Mouse (Mus musculus): ENCODE results near the gene Itsn1. TPM values are rescaled to one million over a fixed set of nuclear protein-coding genes. Genes with fewer than 3 reads are reported as not detected.

The Itsn1 gene
- total RNA-seq, 2 experiments from 2014 or later: 49.7 to 69.7 TPM

DNA sequence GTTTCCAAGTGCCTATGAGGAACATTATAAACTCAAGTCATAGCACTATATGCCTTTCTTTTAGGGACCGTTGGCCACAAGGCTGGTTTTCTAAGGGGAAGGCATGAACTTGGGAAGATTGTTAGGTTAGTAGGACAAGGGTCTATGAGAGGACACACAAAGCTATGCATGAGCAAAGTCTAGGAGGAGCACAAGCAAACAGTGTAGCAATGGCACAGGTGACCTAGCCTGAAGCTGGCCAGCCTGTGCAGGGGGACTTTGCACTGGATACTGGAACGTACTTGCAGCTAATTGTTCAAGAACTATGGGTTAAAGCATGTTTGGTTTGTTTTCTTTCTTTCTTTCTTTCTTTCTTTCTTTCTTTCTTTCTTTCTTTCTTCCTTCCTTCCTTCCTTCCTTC, 66.0 kb downstream of the Itsn1 start:
- DNase-seq: no peak
- intact Hi-C loops (cut with DNase I): no loop called here

DNA sequence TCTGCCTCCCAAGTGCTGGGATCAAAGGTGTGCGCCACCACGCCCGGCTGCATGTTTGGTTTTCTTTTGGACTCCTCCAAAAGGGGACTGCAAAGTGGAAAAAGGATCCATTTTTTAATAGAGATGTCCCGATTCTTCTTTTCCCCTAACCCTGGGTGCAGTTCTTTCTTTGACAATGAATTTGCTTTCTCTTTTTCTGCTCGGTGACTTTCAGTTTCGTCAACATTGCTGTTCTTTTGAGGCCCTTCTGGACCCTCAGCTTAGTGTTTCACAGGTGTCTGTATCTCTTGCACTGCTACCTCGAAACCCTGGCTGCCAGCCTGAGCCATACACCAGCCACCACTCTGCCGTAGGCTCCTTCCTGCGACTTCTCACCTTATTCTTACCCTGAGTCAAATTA, 66.5 kb downstream of the Itsn1 start:
- DNase-seq: no peak
- intact Hi-C loops (cut with DNase I): no loop called here

DNA sequence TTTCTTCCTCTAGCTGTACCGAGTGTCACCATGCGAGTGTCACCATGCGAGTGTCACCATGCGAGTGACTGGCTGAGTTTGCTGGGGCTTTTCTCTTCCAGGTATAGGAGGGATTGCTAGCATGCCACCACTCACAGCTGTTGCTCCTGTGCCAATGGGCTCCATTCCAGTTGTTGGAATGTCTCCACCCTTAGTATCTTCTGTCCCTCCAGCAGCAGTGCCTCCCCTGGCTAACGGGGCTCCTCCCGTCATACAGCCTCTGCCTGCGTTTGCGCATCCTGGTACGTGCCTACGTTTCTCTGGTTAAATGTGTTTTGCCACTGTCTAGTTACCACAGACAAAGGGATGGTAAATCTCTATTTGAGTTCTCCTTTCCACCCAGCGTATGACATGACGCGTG, 72.3 kb downstream of the Itsn1 start:
- intact Hi-C loops (cut with DNase I): loop anchor here (5.0 kb wide), 2 partner anchors 34 to 69 kb away; no protein-coding TSS in a partner anchor
- DNase-seq: peak in 1 of 2 experiments; percentile 20

DNA sequence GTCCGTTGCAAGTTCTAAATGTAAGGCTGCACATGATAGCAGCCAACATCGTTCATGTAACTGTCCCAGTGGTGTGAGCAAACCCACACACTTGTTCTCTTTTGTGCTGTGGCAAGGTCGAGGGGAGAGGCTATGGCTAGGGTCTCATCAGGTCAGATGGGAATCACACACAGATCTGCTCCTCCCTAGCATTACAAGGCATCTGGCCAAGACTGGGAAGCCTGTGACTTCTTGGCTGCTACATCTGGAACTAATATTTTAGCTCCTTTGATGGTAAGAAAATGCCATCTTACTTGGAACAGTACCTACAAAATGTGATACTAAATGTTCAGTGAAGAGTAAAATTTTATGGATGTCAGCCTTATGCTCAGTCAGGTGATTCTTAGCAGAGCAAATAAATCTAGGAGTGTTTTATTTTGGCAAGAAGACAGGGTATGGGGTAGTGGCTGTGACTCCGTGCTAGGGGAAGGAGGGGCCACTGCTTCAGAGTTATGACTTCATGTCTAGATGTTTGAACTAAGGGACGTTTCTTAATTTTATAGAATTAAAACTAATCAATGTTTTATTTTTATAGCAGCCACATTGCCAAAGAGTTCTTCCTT, 73.5 kb downstream of the Itsn1 start:
- intact Hi-C loops (cut with DNase I): loop anchor here (5.0 kb wide), 2 partner anchors 35 to 70 kb away; no protein-coding TSS in a partner anchor
- no peak for DNase-seq

DNA sequence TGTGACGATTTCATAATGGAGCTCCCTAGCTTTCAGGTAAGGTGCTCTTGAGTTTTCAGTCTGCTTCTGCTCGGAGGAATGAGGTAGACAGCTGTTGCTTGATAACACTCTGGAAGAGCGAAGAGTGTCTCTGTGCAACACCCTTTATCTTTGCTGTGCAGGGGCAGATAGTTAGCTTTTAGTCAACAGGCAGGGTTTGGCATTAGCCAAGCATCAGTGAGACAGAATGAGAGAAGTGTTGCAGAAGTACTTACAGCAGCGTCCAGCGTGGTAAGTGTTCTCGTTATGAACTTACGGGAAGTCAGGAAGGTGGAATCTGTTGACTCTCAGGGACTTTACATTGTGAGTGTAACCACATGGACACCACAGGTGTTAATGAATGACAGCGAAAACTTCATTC, 75.3 kb downstream of the Itsn1 start:
- no peak for DNase-seq
- intact Hi-C loops (cut with DNase I): loop anchor here (5.0 kb wide), 2 partner anchors 37 to 72 kb away; no protein-coding TSS in a partner anchor

DNA sequence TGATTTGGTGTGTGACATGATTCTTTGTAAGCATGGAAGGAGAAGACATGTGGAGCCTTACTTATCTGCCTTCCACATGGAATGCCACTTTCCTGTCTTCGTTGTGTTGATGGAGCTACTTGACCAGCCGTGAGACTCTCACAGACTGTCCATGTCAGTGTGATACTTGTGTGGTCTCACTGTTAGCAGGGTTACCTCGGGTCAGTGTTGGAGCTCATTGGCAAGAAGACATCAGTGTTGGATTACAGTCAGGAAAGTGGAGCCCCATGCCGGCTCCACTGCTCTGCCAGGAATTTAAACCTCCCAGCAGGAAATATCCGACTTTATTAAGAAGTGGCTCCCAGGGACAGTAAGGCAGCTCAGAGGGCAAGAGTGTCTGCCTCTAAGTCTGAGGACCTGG, 75.8 kb downstream of the Itsn1 start:
- intact Hi-C loops (cut with DNase I): loop anchor here (5.0 kb wide), 3 partner anchors 38 to 77 kb away; no protein-coding TSS in a partner anchor
- no peak for DNase-seq

DNA sequence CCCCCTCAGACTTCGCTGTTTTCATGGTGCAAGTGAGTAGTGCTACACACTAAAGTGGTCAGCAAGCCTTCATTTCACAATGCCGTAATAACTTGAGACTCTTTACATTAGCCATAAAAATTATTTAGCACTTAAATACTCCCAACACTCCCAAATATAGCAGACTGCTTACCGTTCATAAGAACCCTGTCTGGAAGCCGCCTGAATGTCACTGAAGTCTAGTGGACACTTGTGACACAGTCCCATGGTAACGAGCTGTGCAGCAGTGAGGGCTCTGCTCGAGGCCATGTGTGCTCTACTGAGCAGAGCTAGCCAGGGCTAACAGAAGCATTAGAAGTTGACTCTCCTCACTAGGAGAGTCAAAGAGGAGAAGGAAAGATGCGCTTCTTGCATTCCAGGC, 81.2 kb downstream of the Itsn1 start:
- intact Hi-C loops (cut with DNase I): no loop called here

DNA sequence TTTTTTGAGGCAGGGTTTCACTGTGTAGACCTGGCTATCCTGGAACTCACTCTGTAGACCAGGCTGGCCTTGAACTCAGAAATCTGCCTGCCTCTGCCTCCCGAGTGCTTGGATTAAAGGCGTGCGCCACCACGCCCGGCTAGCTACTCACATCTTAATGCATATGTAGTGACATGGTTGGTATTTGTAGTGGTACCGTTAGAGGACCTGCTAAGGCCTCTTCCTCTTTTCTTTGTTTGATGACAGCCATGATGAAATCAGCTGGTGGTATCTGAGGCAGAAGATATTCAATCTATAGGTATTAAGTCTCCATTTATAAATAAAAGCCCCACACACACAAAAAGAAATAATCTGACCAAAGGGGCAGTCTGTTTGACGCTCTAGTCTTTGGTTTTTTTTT, 82.3 kb downstream of the Itsn1 start:
- no peak for DNase-seq
- intact Hi-C loops (cut with DNase I): no loop called here

More for the DNA sequence above, 81.2 kb downstream of the Itsn1 start:
- no peak for DNase-seq

DNA sequence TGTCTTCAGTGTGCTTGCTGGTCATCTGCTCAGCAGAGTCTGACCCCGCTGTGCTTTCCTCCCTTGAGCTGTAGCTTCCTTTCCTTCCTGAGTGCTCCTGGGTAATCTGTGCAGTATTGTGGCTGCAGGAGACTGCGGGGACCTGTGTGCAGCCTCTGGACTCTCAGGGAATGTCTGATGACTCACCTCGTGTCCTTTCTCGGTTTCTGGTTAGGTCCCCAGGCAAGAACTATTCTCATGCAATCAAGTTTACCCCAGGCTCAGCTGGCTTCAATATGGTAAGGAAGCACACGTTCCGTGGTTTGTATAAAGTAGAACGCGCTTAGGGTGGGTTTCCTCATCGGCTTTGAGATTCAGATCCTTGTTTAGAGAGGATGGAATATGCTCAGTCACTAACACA, 82.8 kb downstream of the Itsn1 start:
- DNase-seq: no peak
- intact Hi-C loops (cut with DNase I): no loop called here

DNA sequence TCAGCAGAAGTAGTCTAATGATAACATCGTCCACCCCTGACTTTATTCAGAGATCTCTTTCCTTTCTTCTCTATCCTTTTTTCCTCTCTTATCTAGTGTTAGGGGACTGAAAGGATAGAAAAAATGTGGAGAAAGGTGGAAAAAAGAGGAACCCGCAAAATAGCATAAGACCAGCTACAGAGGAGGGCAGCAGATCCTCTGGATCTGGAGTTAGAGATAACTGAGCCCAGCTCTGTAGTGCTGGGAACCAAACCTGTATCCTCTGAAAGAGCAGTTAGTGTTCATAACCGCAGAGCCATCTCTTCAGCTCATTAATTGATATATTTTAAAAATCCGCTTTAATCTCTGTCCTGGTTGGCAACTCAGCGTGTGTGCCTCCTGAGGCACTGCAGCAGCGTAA, 84.5 kb downstream of the Itsn1 start:
- intact Hi-C loops (cut with DNase I): no loop called here

DNA sequence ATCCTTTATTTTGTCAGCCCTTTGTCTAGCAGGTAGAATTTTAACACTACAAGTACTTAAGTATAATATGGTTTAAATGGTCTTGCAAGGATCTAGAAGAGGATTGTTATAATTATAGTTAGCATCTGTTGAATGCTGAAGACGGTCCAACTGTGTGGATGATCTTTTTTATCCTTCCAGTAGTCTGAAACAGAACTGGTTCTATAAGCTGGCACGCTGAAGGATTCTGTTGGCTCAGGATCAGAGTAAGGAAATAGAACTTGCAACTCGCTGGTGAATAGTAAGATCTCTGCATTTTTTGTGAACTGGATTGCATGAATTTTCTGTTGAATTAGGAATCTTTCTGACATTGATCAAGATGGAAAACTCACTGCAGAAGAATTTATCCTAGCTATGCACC, 86.0 kb downstream of the Itsn1 start:
- intact Hi-C loops (cut with DNase I): no loop called here
- DNase-seq: no peak

More for the DNA sequence above, 84.5 kb downstream of the Itsn1 start:
- no peak for DNase-seq

DNA sequence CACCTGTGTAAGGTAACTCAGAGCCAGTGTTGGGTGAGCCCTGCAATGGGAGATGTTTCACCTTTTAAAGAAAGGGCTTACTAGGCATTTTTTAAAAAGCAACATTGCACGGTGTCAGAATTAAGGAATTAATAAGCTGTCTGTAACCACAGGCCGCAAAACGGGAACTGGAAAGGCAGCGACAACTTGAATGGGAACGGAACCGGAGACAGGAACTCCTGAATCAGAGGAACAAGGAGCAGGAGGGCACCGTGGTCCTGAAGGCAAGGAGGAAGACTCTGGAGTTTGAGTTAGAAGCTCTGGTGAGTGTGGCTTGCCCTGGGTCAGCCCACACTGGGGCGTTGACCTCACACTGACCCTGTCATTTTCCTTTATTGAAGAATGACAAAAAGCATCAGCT, 91.2 kb downstream of the Itsn1 start:
- intact Hi-C loops (cut with DNase I): no loop called here
- DNase-seq: no peak

DNA sequence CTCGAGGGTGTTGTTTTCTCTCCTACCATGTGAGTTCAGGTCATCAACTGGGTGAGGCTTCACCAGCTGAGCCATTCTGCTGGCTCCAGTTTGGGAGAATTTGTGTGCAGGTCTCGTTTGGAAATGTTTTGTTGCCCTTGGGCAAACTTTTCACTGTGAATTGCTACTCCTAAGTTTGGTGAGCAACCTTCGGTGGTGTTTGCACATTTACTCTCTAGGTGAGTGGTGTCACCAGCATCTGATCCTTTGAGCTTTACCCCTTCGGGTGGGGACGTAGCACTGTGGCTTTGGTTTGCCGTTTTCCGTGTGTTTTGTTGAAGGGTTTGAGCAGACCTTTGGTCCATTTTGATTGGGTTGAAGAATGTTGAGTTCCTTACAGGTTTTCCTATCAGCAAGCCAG, 93.2 kb downstream of the Itsn1 start:
- intact Hi-C loops (cut with DNase I): no loop called here
- no peak for DNase-seq

DNA sequence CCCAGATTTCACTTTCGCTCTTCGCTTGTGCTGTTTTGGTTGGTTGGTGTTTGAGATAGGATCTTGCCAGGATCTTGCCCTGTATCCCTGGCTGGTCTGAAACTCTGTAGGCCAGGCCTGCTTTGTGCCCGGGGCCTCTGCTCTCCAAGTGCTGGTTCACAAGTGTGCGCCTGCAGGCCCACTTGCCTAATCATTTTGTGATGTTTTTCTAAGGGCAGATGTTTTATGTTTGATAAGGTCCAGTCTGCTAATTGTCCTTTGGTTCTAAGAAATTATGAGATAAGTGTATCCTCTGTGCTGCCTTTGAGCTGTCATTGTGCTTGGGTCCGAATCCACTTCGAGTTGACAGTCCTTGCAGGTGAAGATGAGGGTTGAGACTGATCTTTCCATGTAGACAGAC, 93.7 kb downstream of the Itsn1 start:
- DNase-seq: no peak
- intact Hi-C loops (cut with DNase I): no loop called here

DNA sequence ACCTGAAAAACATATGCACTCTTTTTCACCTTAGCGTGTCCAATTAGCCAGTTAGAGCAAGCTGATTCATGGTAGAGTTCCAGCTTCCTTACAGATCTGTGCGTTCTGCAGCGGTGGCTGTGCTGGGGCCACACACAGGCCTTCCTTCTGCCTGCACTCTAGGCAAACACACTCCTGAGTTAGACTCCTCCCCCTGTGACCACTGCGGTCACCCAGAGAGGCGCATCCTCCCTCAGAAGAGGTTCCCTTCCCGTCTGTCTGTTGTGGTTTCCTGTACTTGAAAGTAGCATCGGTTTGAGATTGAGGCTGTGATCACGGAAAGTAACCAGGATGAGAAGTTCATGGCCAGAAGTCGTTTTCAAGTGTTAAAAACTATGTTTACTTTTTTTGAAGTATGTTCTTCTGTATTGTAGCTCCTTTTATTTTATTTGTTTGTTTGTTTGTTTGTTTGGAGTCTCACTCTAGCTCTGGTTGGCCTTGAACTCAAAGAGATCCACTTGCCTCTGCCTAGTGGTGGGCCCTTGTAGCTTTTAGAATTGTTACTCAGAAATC, 96.8 kb downstream of the Itsn1 start:
- no peak for DNase-seq
- intact Hi-C loops (cut with DNase I): no loop called here

DNA sequence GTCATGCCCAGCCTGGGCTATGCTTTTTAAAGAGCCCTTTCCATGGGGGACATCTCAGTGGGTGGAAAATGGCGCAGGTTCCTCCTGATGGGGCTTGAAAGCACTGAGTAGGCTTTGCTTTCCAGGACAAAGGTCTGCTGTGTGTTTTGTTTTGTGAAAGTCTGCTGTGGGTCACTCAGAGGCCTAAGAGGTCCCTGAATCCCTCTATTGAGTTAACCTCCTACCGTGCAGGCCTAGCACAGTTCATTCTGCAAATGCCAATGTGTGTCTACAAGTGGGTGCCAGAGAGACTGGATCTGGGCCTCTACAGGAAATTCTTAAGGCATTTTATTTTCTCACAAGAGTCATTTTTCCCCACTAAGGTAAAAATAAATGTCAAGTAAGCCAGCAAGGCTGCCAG, 97.8 kb downstream of the Itsn1 start:
- intact Hi-C loops (cut with DNase I): no loop called here
- no peak for DNase-seq

DNA sequence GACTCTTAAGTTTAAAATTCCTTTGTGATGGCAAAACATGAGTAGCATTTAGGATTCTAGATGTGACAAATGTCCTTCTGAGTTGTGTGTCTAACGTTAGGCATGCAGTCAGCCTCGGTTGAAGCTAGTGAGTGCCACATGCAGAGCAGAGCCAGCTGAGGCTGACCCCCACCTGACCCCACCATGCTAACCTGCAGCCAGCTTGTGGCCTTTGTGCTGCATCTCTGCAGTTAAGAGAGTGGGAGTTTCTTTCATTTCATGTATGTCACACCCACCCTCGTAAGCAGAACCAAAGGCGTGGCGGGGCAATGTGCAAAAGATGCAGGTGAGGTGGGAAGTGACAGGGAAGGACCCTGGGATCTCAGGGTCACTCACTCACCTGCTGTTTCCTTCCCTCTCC, 98.4 kb downstream of the Itsn1 start:
- intact Hi-C loops (cut with DNase I): no loop called here

DNA sequence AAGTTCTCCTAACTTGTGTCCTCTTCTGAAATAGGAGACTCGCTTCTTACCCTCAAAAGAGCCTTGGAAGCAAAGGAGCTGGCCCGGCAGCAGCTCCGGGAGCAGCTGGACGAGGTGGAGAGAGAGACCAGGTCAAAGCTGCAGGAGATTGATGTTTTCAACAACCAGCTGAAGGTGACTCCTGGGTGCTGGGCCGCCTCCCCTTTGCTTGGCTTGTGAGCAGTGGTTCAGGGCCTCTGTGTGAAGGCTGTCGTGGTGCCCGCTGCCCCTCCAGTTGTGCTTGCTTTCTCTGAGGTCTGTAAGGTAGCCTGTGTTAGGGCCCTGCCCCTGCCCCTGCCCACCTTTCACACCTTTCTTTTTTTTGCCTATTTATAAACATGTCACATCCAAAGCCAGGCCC, 99.1 kb downstream of the Itsn1 start:
- intact Hi-C loops (cut with DNase I): no loop called here

More for the DNA sequence above, 98.4 kb downstream of the Itsn1 start:
- no peak for DNase-seq

DNA sequence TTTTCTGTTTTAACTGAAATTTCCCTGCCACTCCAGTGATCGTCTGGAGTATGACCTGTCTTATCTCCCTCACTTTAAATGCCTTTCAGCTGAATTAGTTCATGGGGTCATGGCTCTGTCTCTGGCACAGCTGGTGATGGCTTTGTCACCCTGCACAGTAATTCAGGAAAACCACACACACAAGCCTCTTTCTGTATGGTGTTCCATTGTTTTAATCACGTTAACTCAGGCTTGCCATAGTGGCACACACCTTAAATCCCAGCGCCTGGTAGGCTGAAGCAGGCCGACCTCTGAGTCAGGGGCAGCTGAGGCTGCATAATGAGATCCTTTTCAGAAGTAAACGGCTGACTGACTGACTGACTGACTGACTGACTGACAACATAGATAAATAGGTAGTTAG, 99.5 kb downstream of the Itsn1 start:
- DNase-seq: no peak
- intact Hi-C loops (cut with DNase I): no loop called here

More for the DNA sequence above, 99.1 kb downstream of the Itsn1 start:
- no peak for DNase-seq

DNA sequence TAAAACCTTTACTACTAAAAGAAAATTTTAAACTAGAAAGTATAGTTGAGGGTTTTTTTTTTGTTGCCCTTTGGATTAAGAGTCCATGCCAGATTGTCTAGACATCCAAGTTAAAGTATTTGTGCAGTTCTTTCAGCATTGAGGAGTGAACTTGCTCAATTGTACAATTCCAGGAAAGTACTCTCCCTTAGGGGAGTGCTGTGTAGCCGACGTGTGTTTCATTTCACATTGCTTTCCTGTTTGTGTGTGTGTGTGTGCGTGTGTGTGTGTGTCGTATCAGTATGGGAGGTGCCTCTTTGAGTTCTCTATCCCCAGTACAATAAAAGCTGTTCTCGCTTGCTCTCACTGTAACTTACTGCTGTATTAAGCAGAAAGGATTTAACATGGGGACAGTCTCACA, 100.0 kb downstream of the Itsn1 start:
- intact Hi-C loops (cut with DNase I): no loop called here
- no peak for DNase-seq

DNA sequence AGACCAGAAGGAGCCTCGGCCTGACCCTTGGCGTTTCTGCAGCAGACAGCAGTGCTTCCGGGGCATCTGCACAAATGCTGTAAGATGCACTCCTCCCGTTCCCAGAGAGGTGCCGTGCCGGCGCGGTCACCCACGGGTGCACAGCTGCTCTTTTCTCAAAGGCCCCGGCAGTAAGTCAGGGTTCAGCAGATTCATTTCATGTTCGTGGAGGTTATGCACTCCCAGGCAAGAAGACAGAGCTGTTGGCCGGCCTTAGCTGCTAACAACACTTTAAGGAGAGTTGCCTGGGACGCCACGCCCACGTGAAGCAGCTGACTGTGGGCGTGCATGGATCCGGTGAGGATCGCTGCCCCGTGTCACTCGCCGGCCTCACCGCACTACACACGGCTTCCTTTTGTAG, 101.2 kb downstream of the Itsn1 start:
- no peak for DNase-seq
- intact Hi-C loops (cut with DNase I): no loop called here

DNA sequence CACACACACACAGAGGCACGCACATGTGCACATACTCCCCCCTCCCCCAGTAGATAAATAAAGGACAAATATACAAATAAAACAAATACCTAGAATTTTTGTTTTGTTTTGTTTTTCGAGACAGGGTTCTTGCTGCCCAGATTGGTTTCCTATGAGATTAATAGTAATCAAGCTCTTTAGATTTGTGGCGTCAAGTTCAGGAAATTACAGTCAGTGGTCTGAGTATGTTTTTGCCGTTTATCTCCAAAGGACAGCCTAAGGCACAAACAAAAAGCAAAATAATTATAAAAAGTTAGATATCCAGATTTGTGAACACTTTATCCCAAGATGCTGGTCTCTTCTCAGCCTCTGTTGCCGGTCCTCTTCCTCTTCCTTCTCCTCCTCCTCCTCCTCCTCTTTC, 104.0 kb downstream of the Itsn1 start:
- intact Hi-C loops (cut with DNase I): no loop called here

DNA sequence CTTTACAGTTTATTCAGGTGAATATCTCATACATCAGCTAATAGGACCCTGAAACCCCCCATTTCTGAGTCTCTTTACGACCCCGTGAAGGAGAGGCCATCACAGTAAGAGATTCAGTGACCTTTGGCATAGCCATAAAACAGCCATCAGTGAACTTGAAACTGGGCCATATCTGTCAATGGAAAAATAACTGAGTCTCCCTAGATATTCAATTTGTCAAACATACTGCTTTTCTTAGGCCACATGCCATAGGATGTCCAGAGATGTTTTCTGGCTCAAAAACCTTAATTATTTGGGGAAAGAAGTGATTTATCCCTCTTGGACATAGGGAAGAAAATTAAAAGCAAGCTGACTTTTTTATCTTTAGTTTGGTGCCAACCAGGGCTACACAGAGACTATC, 104.5 kb downstream of the Itsn1 start:
- intact Hi-C loops (cut with DNase I): no loop called here
- no peak for DNase-seq

More for the DNA sequence above, 104.0 kb downstream of the Itsn1 start:
- DNase-seq: no peak

Measured in gastrocnemius, postnatal 36 days (tissue).